Mouse (Mus musculus) ES-E14 (cell line): Measurements from ENCODE around the gene Mmel1.

Experiments
- CHD2 ChIP-seq: IDR thresholded peaks from 2 replicates; pipeline ENCODE4 v1.6.1; 2014; ENCODE audit warnings: mild to moderate bottlenecking, low read depth, low read length, inconsistent platforms
- MAFK ChIP-seq: IDR thresholded peaks from 2 replicates; pipeline ENCODE4 v1.6.1; 2014; ENCODE audit warnings: mild to moderate bottlenecking, low read depth, low read length, inconsistent platforms; ENCODE audit not compliant: insufficient read depth

- TF ChIP-seq CHD2 (no peak), MAFK (no peak)
Observed at GRCm38 (mm10) chr4:154880730-154881129, 11.3 kb downstream of the Mmel1 start.
